Mouse (Mus musculus) mesoderm, embryonic 11.5 days (tissue): Measurements from ENCODE around the gene Sv2c.
"Not testable (repeated sequence)": the region's sequence is repeated elsewhere in the genome, so short reads cannot be mapped to it uniquely, and the experiment has no call there.

Experiments
- DNase-seq: peaks from one replicate; pipeline ENCODE4 v3.0.0-alpha.2; 2012; ENCODE audit warnings: low read depth, low spot score

Sv2c gene

GRCm38 (mm10) chr13:96132401-96132816 is at the start of gene Sv2c:
Gene Sv2c (minus strand): TSS chr13:96132577.
- peak; percentile 73 for DNase-seq

GRCm38 (mm10) chr13:96180671-96181161 is 48.3 kb upstream of the Sv2c start:
- peak; percentile 10 for DNase-seq

- no peak for DNase-seq
Measured at GRCm38 (mm10) chr13:96175591-96176212, 43.3 kb upstream of the Sv2c start.

GRCm38 (mm10) chr13:96173686-96174085 is 41.3 kb upstream of the Sv2c start:
- DNase-seq, result no peak

- no peak for DNase-seq
Measured at GRCm38 (mm10) chr13:96172290-96172689, 39.9 kb upstream of the Sv2c start.

GRCm38 (mm10) chr13:96168991-96169665 is 36.8 kb upstream of the Sv2c start:
- DNase-seq, result no peak

- no peak for DNase-seq
Measured at GRCm38 (mm10) chr13:96166593-96166992, 34.2 kb upstream of the Sv2c start.

- no peak for DNase-seq
Measured at GRCm38 (mm10) chr13:96133363-96134100, 1.2 kb upstream of the Sv2c start.

GRCm38 (mm10) chr13:96132833-96133232 is 456 bp upstream of the Sv2c start:
- peak; percentile 26 for DNase-seq

GRCm38 (mm10) chr13:96131911-96132310 is 466 bp downstream of the Sv2c start:
- no peak for DNase-seq

GRCm38 (mm10) chr13:96131050-96131449 is 1.3 kb downstream of the Sv2c start:
- DNase-seq, result peak; percentile 75

- DNase-seq, result no peak
Measured at GRCm38 (mm10) chr13:96129081-96129480, 3.3 kb downstream of the Sv2c start.

- DNase-seq, result no peak
Measured at GRCm38 (mm10) chr13:96126669-96127068, 5.7 kb downstream of the Sv2c start.

GRCm38 (mm10) chr13:96125011-96125410 is 7.4 kb downstream of the Sv2c start:
- DNase-seq, result no peak

GRCm38 (mm10) chr13:96112711-96113110 is 19.7 kb downstream of the Sv2c start:
- DNase-seq, result no peak

GRCm38 (mm10) chr13:96110767-96111166 is 21.6 kb downstream of the Sv2c start:
- DNase-seq, result no peak

GRCm38 (mm10) chr13:96106367-96106766 is 26.0 kb downstream of the Sv2c start:
- no peak for DNase-seq

GRCm38 (mm10) chr13:96090929-96091328 is 41.4 kb downstream of the Sv2c start:
- DNase-seq, result no peak

- no peak for DNase-seq
Measured at GRCm38 (mm10) chr13:96085581-96086302, 46.6 kb downstream of the Sv2c start.

- not testable (repeated sequence) for DNase-seq
Measured at GRCm38 (mm10) chr13:96081754-96082153, 50.6 kb downstream of the Sv2c start, which contains the start of gene Gm17190. Gene Gm17190 (plus strand): TSS chr13:96082054.

GRCm38 (mm10) chr13:96081276-96081675 is 51.1 kb downstream of the Sv2c start, which contains the start of gene Gm20075:
Gene Gm20075 (minus strand): TSS chr13:96081376.
- DNase-seq, result not testable (repeated sequence)

GRCm38 (mm10) chr13:96073555-96073954 is 58.8 kb downstream of the Sv2c start:
- DNase-seq, result peak; percentile 4
